Mouse (Mus musculus): ENCODE data around the gene Pdcd2l. TPM values are rescaled to one million over a fixed set of nuclear protein-coding genes. Genes with fewer than 3 reads are reported as not detected.

The Pdcd2l gene
- 20.2 and 25.7 TPM in 2 replicates for polyA plus RNA-seq (2012; rRNA removed)

- Histone ChIP-seq H3K27ac (ENCODE audit: insufficient read depth, low read length) (peak within 1 kb of the TSS; percentile 81), H3K4me1 (ENCODE audit: control insufficient read depth, insufficient read depth, insufficient read length) (no peaks in the 10 kb centered on the region), H3K4me3 (ENCODE audit: extremely low read depth, insufficient read depth, insufficient read length) (peak within 1 kb of the TSS; percentile 92), H3K36me3 (ENCODE audit: control insufficient read depth, insufficient read depth, low read length) (peaks cover 6% of the 10 kb centered on the region; the same call in 1 of the 2 replicates), H3K27me3 (ENCODE audit: control insufficient read depth, insufficient read depth, low read length) (no peaks in the 10 kb centered on the region)
- TF ChIP-seq POLR2A (IDR thresholded peaks at IDR 0.05; ENCODE audit: low read depth, low read length) = 0 out of 2 replicates have a peak, but pooled peaks have one; percentile 49
- no peak for TF ChIP-seq CTCF (IDR thresholded peaks at IDR 0.05; ENCODE audit: extremely low read depth, insufficient read depth, insufficient read length, insufficient replicate concordance)
- WGBS = 2% methylated on average over 70 of the region's 70 CpGs
- DNase-seq (ENCODE audit: low read depth in 1 of 2, low spot score in 2 of 2) = peak; percentile 70 to 91
Observed at GRCm38 (mm10) chr7:34196132-34197128, at the start of gene Pdcd2l. Gene Pdcd2l, minus strand, starts transcription at chr7:34196661.

- no peak overlapping the region for H3K4me3 ChIP-seq (ENCODE audit: extremely low read depth, insufficient read depth, insufficient read length)
- H3K4me1 ChIP-seq (ENCODE audit: control insufficient read depth, insufficient read depth, insufficient read length) = no peaks in the 10 kb centered on the region
- peaks cover 35% of the 10 kb centered on the region for H3K36me3 ChIP-seq (ENCODE audit: control insufficient read depth, insufficient read depth, low read length)
- no peak overlapping the region for H3K27ac ChIP-seq (ENCODE audit: insufficient read depth, low read length)
- no peak for DNase-seq (ENCODE audit: low read depth in 1 of 2, low spot score in 2 of 2)
- TF ChIP-seq CTCF (IDR thresholded peaks at IDR 0.05; ENCODE audit: extremely low read depth, insufficient read depth, insufficient read length, insufficient replicate concordance) = no peak
- TF ChIP-seq POLR2A (IDR thresholded peaks at IDR 0.05; ENCODE audit: low read depth, low read length) = no peak
- WGBS = 97% methylated on average over 11 of the region's 11 CpGs
- H3K27me3 ChIP-seq (ENCODE audit: control insufficient read depth, insufficient read depth, low read length) = no peaks in the 10 kb centered on the region
Observed at GRCm38 (mm10) chr7:34242176-34242575, 45.7 kb upstream of the Pdcd2l start.

GRCm38 (mm10) chr7:34238086-34238485 is 41.6 kb upstream of the Pdcd2l start:
- Histone ChIP-seq H3K36me3 (ENCODE audit: control insufficient read depth, insufficient read depth, low read length) (peaks cover 17% of the 10 kb centered on the region), H3K27me3 (ENCODE audit: control insufficient read depth, insufficient read depth, low read length) (no peaks in the 10 kb centered on the region), H3K4me3 (ENCODE audit: extremely low read depth, insufficient read depth, insufficient read length) (no peak overlapping the region), H3K27ac (ENCODE audit: insufficient read depth, low read length) (no peak overlapping the region), H3K4me1 (ENCODE audit: control insufficient read depth, insufficient read depth, insufficient read length) (no peaks in the 10 kb centered on the region)
- WGBS = 72% methylated on average over 5 of the region's 5 CpGs
- no peak for DNase-seq (ENCODE audit: low read depth in 1 of 2, low spot score in 2 of 2)
- TF ChIP-seq CTCF (IDR thresholded peaks at IDR 0.05; ENCODE audit: extremely low read depth, insufficient read depth, insufficient read length, insufficient replicate concordance) (no peak), POLR2A (IDR thresholded peaks at IDR 0.05; ENCODE audit: low read depth, low read length) (no peak)

- 90% methylated on average over 5 of the region's 5 CpGs for WGBS
- Histone ChIP-seq H3K4me1 (ENCODE audit: control insufficient read depth, insufficient read depth, insufficient read length) (no peaks in the 10 kb centered on the region), H3K4me3 (ENCODE audit: extremely low read depth, insufficient read depth, insufficient read length) (no peak overlapping the region), H3K36me3 (ENCODE audit: control insufficient read depth, insufficient read depth, low read length) (peaks cover 13% of the 10 kb centered on the region), H3K27ac (ENCODE audit: insufficient read depth, low read length) (no peak overlapping the region), H3K27me3 (ENCODE audit: control insufficient read depth, insufficient read depth, low read length) (no peaks in the 10 kb centered on the region)
- no peak for DNase-seq (ENCODE audit: low read depth in 1 of 2, low spot score in 2 of 2)
- no peak for TF ChIP-seq CTCF (IDR thresholded peaks at IDR 0.05; ENCODE audit: extremely low read depth, insufficient read depth, insufficient read length, insufficient replicate concordance)
Observed at GRCm38 (mm10) chr7:34235602-34236001, 39.1 kb upstream of the Pdcd2l start.

GRCm38 (mm10) chr7:34234610-34235561 is 38.4 kb upstream of the Pdcd2l start:
- no peak for DNase-seq (ENCODE audit: low read depth in 1 of 2, low spot score in 2 of 2)
- 2% methylated on average over 17 of the region's 17 CpGs for WGBS
- H3K4me1 ChIP-seq (ENCODE audit: control insufficient read depth, insufficient read depth, insufficient read length) = no peaks in the 10 kb centered on the region; the same call in 1 of the 2 replicates
- H3K27ac ChIP-seq (ENCODE audit: insufficient read depth, low read length) = no peak overlapping the region
- H3K36me3 ChIP-seq (ENCODE audit: control insufficient read depth, insufficient read depth, low read length) = peaks cover 10% of the 10 kb centered on the region
- TF ChIP-seq CTCF (IDR thresholded peaks at IDR 0.05; ENCODE audit: extremely low read depth, insufficient read depth, insufficient read length, insufficient replicate concordance) (no peak), POLR2A (IDR thresholded peaks at IDR 0.05; ENCODE audit: low read depth, low read length) (no peak)
- no peaks in the 10 kb centered on the region for H3K27me3 ChIP-seq (ENCODE audit: control insufficient read depth, insufficient read depth, low read length)
- H3K4me3 ChIP-seq (ENCODE audit: extremely low read depth, insufficient read depth, insufficient read length) = peak overlapping the region; percentile 57

- peak; percentile 89 to 99 for DNase-seq (ENCODE audit: low read depth in 1 of 2, low spot score in 2 of 2)
- H3K27ac ChIP-seq (ENCODE audit: insufficient read depth, low read length) = peak overlapping the region; percentile 32
- peaks cover 4% of the 10 kb centered on the region for H3K36me3 ChIP-seq (ENCODE audit: control insufficient read depth, insufficient read depth, low read length)
- no peak for TF ChIP-seq CTCF (IDR thresholded peaks at IDR 0.05; ENCODE audit: extremely low read depth, insufficient read depth, insufficient read length, insufficient replicate concordance)
- no peak; the same call in 1 of the 2 replicates for TF ChIP-seq POLR2A (IDR thresholded peaks at IDR 0.05; ENCODE audit: low read depth, low read length)
- no peaks in the 10 kb centered on the region for H3K27me3 ChIP-seq (ENCODE audit: control insufficient read depth, insufficient read depth, low read length)
- WGBS = under 1% methylated on average over 46 of the region's 46 CpGs
- peaks cover 5% of the 10 kb centered on the region; the same call in 1 of the 2 replicates for H3K4me1 ChIP-seq (ENCODE audit: control insufficient read depth, insufficient read depth, insufficient read length)
- H3K4me3 ChIP-seq (ENCODE audit: extremely low read depth, insufficient read depth, insufficient read length) = peak overlapping the region; percentile 57
Observed at GRCm38 (mm10) chr7:34233909-34234609, 37.6 kb upstream of the Pdcd2l start.

Data from spleen, adult 2 months (tissue).